Mouse (Mus musculus): ENCODE measurements around the gene Gm15085.
"Not testable (repeated sequence)": the region's sequence is repeated elsewhere in the genome, so short reads cannot be mapped to it uniquely, and the experiment has no call there.

Gm15085 gene

DNA sequence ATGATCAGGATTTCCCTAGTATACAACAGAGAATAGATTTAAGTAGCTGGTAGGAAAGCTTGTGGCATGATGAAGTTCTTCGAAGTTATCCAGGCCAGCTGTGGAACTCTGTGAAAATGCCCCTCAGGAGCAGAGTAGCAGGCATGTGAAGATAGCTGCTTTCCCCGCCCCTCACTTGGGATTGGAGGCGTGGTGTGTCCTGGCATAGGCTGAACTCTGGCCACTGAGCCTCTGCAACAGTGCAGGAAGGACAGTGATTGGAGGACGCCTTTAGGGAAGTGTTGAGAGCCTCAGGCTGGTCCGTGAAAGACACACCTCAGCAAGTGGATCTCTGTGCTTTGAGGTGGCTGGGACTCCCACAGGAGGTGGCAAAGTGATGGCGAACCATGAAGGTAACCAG lies at the start of gene Gm15085:
Gm15085 (plus strand) TSS at position 301 of the 400 bp plus-strand sequence.
- not testable (repeated sequence) for DNase-seq (ENCODE audit: low read depth, low spot score)
